Mouse (Mus musculus): ENCODE measurements at regions not wholly inside any gene's neighbourhood (a gene's known extent, or its start where the extent isn't known, plus 50 kb on each side); places are given as distances from the start of the nearest gene placed in this dataset.
A peak's percentile ranks its signal among the peaks of the same experiment; 100 is the strongest.
"Not testable (repeated sequence)": the region's sequence is repeated elsewhere in the genome, so short reads cannot be mapped to it uniquely, and the experiment has no call there.

DNA sequence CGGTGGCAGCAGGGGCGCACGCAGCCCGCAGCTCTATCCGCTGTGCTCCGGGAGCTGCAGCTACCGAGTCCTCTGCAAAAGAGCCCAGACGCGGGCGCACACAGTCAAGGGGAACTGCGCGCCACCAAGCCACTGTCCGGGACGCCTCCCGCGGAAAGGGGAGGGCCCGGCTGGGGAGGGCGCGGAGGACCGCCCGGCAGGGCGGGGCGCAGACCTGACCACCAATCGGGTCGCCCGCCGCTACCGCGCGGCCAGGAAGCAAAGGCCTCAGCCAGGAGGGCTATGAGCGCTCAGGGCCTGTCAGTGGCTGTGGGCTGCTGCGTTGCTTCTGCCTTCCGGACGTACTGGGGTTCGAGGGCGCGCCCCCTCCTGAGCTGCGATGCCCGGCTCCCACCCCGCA, 1034.5 kb downstream of the Gm10330 start:
- Histone ChIP-seq H3K4me2 (peak overlapping the region; percentile 41), H3K4me3 (peak overlapping the region; percentile 31)
- not testable (repeated sequence) for ATAC-seq (ENCODE audit: low FRiP score); H3K27ac ChIP-seq; H3K9ac ChIP-seq; H3K4me1 ChIP-seq (replicated peaks); H3K27me3 ChIP-seq; H3K36me3 ChIP-seq; H3K9me3 ChIP-seq
- WGBS, result 7% methylated on average over 15 of the region's 40 CpGs

DNA sequence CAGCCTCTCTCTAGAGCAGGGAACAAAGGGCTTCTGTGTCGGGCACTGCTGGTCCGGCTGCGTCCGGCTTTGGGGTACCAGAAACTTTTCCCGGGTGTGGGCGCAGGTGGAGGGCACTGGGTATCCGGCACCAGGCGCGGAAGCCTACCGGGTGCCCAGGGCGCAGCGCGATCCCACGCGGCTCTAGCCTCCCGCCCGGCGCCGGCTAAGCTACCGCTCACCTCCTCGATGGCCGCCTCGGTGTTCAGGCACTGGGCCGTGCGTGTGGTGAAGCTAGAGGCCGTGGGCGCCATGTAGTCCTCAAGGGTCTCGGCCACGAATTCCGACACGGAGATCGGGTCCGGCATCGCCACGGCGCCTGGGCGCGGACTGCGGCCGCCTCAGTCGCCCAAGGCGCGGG, 1035.0 kb downstream of the Gm10330 start:
- 9% methylated on average over 33 of the region's 43 CpGs for whole genome bisulfite sequencing
- not testable (repeated sequence) for H3K4me1 ChIP-seq (replicated peaks); H3K9me3 ChIP-seq; ATAC-seq (ENCODE audit: low FRiP score); H3K27me3 ChIP-seq; H3K27ac ChIP-seq; H3K36me3 ChIP-seq; H3K9ac ChIP-seq
- peak overlapping the region; percentile 31 for H3K4me3 ChIP-seq
- H3K4me2 ChIP-seq, result peak overlapping the region; percentile 41

All from hindbrain, embryonic 13.5 days (tissue).